Mouse (Mus musculus) layer of hippocampus, adult 9-11 months (tissue): ENCODE results near the gene Gm20481.
"Not testable (repeated sequence)": the region's sequence is repeated elsewhere in the genome, so short reads cannot be mapped to it uniquely, and the experiment has no call there.

Experiments
- DNase-seq: peaks from one replicate; pipeline ENCODE4 v3.0.0; 2022

The Gm20481 gene

DNA sequence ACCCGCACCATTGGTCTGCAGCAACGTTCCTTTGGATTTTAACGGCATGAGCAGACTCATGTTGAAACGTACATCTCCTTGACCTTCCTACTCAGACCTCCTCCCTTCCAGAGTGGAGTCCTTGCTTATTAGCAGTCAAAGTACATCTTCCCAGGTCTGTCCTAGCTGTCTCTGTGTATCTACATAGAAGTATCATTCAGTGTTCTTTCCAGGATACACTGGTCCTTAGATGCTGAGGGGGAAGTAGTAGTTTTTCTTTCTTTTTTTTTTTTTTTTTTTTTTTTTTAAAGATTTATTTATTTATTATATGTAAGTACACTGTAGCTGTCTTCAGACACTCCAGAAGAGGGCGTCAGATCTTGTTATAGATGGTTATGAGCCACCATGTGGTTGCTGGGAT lies 36.2 kb downstream of the Gm20481 start:
- DNase-seq: not testable (repeated sequence)

- DNase-seq: no peak
Measured at GRCm38 (mm10) chr17:35007387-35007991, 37.8 kb downstream of the Gm20481 start.

DNA sequence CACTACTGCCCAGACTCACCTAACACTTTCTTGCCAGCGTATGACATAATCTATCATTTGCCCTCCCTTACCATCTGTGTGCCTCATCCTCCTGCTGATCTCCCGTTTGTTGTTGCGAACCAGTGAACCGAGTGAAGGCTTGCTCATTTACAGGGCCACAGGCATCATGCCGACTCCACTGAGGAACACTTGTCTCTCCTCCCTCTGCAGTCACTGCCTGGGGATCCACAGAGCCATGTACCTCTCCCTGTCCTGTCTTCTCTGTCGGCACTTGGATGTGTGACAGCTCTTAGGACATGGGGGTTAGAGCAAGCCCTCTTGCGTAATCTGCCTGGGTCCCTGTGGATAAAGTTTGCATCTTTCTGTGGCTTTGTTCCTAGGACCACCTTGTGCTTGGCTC lies 39.9 kb downstream of the Gm20481 start:
- no peak for DNase-seq

DNA sequence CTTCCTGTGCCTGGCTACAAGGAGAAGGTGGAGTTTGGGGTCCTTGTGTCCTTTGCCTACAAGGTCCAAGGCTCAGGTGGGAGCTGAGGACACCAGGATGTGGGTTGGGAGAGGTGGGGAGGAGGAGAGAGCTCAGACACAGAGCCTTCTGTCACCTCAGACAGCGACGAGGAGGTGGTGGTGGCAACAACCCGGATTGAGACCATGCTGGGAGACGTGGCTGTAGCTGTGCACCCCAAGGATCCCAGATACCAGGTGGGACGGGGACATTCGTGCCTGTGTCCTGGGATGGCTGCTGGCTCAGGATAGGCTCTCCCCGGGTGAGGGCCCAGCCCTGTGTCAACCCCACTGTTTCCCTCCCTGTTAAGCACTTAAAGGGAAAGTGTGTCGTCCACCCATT lies 41.7 kb downstream of the Gm20481 start:
- no peak for DNase-seq

- DNase-seq: no peak
Measured at GRCm38 (mm10) chr17:35012430-35012829, 42.7 kb downstream of the Gm20481 start.

DNA sequence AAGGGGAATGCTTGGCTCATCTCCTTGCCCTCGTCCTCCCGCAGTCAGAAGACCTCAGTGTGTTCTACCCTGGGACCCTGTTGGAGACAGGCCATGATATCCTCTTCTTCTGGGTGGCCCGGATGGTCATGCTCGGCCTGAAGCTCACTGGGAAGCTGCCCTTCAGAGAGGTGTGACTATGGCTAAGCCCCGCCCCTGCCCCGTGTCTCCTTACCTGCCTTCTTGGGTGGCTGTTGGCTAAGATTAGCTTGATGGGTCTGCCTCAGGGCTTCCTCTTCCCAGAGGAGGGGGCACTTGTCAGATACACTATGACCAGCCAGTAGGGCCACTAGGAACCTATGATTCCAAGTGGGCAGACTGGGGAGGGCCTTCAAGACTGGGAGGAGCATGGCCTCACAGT lies 43.5 kb downstream of the Gm20481 start:
- DNase-seq: no peak

- DNase-seq: no peak
Measured at GRCm38 (mm10) chr17:35015296-35015695, 45.6 kb downstream of the Gm20481 start.

DNA sequence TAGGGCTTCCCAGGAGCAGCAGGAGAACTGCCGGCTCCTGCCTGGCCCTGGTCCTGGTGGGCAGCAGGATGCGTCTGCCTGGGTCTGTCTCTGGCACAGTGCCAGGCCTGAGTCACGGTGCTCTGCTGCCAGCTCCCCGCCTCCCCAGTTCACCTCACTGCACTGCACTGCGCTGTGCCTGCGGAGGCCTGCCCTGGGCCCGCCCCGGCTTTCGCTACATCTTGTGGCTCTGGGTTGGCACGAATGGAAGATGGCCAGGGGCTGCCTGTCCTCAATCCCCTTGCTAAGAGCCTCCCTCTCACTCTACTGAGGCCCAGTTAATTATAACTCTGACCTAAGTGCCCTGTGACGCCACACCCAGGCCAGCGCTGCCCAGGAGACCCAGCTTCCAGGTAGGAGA lies 46.7 kb downstream of the Gm20481 start, which contains the start of gene Vwa7:
TSS of gene Vwa7 (plus strand) at position 204 of the 400 bp plus-strand sequence.
- DNase-seq: no peak

DNA sequence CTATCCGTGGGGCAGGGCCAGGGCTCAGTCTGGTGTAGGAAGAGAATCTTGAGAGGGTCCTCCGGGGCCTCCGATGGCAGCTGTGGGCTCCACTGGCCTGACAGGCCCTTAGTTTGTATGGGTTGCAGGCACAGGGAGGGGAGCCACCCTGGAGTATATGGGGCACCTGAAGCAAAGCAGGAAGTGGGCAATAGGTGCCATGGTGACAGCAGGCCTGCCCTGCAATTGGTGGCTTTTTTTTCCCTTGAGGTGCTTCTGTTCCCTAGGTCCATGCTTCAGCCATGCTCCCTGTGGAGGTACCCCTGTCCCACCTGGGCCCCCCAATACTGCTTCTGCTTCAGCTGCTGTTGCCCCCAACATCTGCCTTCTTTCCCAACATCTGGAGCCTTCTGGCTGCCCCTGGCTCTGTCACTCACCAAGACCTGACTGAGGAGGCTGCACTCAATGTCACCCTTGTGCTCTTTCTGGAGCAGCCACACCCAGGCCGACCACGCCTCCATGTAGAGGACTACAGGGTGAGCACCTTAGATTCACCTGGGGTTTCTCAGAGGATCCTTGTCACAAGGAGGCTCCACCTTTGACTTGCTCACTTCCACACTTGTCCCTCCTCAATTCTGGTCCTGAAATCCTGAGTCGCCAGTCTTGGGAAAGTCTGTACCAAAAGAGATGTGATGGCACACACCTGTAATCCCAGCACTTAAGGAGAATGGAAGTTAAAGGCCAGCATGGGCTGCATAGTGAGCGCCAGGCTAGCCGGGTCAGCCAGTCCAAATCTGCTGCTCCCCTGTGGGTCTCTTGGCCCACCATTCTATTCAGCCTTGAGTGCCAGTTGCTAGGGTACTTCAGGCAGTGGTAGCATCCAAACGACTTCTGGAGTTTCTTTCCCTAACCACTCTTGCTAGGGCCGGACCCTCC lies 47.3 kb downstream of the Gm20481 start:
- DNase-seq: no peak

GRCm38 (mm10) chr17:35017706-35018030 lies 48.0 kb downstream of the Gm20481 start:
- DNase-seq: no peak

DNA sequence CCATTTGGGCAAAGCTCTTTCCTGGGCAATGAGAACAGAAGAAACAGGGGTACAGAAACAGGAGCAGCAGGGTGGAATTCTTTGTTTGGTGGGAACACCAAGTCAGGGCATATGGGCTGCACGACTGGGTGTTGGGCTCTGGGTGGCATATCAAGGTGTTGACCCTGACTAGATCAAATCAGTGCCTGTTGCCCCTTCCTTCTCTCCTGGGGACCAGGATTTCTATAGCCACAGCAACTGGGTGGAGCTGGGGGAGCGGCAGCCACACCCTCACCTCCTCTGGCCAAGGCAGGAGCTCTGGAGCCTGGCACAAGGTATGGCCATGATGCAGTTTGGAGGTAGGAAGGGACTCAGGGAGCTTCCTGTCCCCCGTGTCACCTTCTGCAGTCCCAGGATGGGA lies 48.5 kb downstream of the Gm20481 start:
- no peak for DNase-seq

- DNase-seq: no peak
Measured at GRCm38 (mm10) chr17:35019894-35020293, 50.2 kb downstream of the Gm20481 start.

DNA sequence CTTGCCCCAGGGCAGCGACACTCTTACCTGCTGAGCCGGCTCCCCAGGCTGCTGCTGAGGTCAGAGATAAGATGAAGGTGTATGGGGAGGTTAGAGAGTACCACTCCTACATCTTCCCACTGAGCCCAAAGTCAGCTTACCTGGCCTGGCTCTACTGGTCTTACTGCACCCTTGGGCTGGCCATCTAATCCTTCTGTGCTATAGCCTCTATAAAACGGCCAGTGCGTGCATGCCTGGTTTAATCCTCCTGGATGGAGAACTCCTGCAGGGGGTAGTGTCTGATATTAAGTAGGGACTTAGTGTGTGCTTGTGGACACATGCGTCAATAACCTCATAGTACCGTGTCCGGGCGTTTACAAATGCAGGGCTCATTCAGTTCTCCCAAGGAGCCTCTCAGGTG lies 50.8 kb downstream of the Gm20481 start:
- DNase-seq: no peak

DNA sequence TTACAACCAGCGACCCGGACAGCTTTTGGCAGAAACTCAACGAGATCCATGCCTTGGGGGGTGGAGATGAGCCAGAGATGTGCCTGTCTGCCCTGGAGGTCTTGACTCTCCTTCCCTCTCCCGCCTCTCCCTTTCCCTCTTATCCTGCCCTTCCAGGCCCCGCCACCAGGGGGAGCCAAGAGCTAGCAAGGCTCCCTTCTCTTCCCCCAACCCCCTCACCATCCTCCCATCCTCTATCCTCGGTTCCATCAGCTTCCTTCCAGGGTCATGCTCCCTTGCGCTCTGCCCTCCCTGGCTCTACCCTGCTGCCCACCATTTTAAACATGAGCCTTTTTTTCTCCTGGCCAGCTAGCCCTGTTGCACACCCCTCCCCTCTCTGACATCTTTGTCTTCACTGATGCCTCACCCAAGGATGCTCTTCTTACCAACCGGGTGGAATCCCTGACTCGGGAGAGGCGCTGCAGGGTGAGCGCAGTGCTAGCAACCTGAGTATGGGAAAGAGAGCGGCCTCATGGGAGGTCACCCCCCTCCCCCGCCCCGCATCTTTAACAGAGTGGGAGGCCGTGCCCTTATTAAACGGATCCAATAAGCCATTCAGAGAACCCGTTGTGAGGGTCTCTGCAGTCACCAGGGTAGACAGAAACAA lies 51.6 kb downstream of the Gm20481 start:
- DNase-seq: peak; percentile 80
